Mouse (Mus musculus): ENCODE measurements around the gene Zmiz1. TPM values are rescaled to one million over a fixed set of nuclear protein-coding genes. Genes with fewer than 3 reads are reported as not detected.

Zmiz1 gene
- total and polyA plus RNA-seq, 2 experiments from 2014 or later: 50.6 to 135 TPM

GRCm38 (mm10) chr14:25611815-25612698 lies 153.1 kb downstream of the Zmiz1 start:
- TF ChIP-seq CTCF (IDR thresholded peaks at IDR 0.05; ENCODE audit: low read depth): no peak
- Histone ChIP-seq H3K36me3 (ENCODE audit: insufficient read depth, low read length) (no peaks in the 10 kb centered on the region), H3K4me2 (ENCODE audit: low read depth, low read length) (peak overlapping the region; percentile 98; the same call in 1 of the 2 replicates), H3K4me3 (ENCODE audit: low read length) (no peak overlapping the region), H3K9ac (replicated peaks; ENCODE audit: low read length) (peak overlapping the region; percentile 35; the same call in 1 of the 2 replicates), H3K4me1 (ENCODE audit: insufficient read depth, low read length) (peaks cover 42% of the 10 kb centered on the region), H3K27ac (peak overlapping the region; percentile 65; the same call in 1 of the 2 replicates), H3K27me3 (ENCODE audit: insufficient read depth, low read length) (no peaks in the 10 kb centered on the region), H3K9me3 (ENCODE audit: low read length) (no peaks in the 10 kb centered on the region)
- ATAC-seq: no peak
- 71% methylated on average over 10 of the region's 10 CpGs for WGBS
- DNase-seq (ENCODE audit: low spot score): no peak

GRCm38 (mm10) chr14:25613942-25614575 lies 155.1 kb downstream of the Zmiz1 start:
- no peaks in the 10 kb centered on the region for H3K27me3 ChIP-seq (ENCODE audit: insufficient read depth, low read length)
- TF ChIP-seq CTCF (IDR thresholded peaks at IDR 0.05; ENCODE audit: low read depth): no peak

GRCm38 (mm10) chr14:25614684-25615083 lies 155.7 kb downstream of the Zmiz1 start:
- Histone ChIP-seq H3K4me2 (ENCODE audit: low read depth, low read length) (no peak overlapping the region), H3K9me3 (ENCODE audit: low read length) (no peaks in the 10 kb centered on the region), H3K4me1 (ENCODE audit: insufficient read depth, low read length) (peaks cover 44% of the 10 kb centered on the region), H3K27ac (no peak overlapping the region), H3K36me3 (ENCODE audit: insufficient read depth, low read length) (no peaks in the 10 kb centered on the region), H3K9ac (replicated peaks; ENCODE audit: low read length) (no peak overlapping the region), H3K4me3 (ENCODE audit: low read length) (no peak overlapping the region), H3K27me3 (ENCODE audit: insufficient read depth, low read length) (no peaks in the 10 kb centered on the region)
- ATAC-seq (no peak), DNase-seq (ENCODE audit: low spot score) (no peak)
- TF ChIP-seq CTCF (IDR thresholded peaks at IDR 0.05; ENCODE audit: low read depth): no peak
- WGBS: 63% methylated on average over 5 of the region's 5 CpGs

More at GRCm38 (mm10) chr14:25613942-25614575, 155.1 kb downstream of the Zmiz1 start:
- no peak for DNase-seq (ENCODE audit: low spot score)
- H3K27ac ChIP-seq: no peak overlapping the region
- no peak overlapping the region for H3K9ac ChIP-seq (replicated peaks; ENCODE audit: low read length)
- H3K4me3 ChIP-seq (ENCODE audit: low read length): no peak overlapping the region
- no peak overlapping the region for H3K4me2 ChIP-seq (ENCODE audit: low read depth, low read length)
- no peaks in the 10 kb centered on the region for H3K9me3 ChIP-seq (ENCODE audit: low read length)
- peaks cover 42% of the 10 kb centered on the region for H3K4me1 ChIP-seq (ENCODE audit: insufficient read depth, low read length)
- 85% methylated on average over 8 of the region's 8 CpGs for WGBS
- H3K36me3 ChIP-seq (ENCODE audit: insufficient read depth, low read length): no peaks in the 10 kb centered on the region
- no peak for ATAC-seq

- peaks cover 36% of the 10 kb centered on the region for H3K4me1 ChIP-seq (ENCODE audit: insufficient read depth, low read length)
- ATAC-seq (no peak), DNase-seq (ENCODE audit: low spot score) (no peak)
- no peaks in the 10 kb centered on the region for H3K36me3 ChIP-seq (ENCODE audit: insufficient read depth, low read length)
- no peak overlapping the region for H3K4me3 ChIP-seq (ENCODE audit: low read length)
- 84% methylated on average over 8 of the region's 8 CpGs for WGBS
- H3K9ac ChIP-seq (replicated peaks; ENCODE audit: low read length): no peak overlapping the region
- H3K27ac ChIP-seq: no peak overlapping the region
- no peak for TF ChIP-seq CTCF (IDR thresholded peaks at IDR 0.05; ENCODE audit: low read depth)
- H3K4me2 ChIP-seq (ENCODE audit: low read depth, low read length): no peak overlapping the region
- no peaks in the 10 kb centered on the region for H3K9me3 ChIP-seq (ENCODE audit: low read length)
- no peaks in the 10 kb centered on the region for H3K27me3 ChIP-seq (ENCODE audit: insufficient read depth, low read length)
Measured at GRCm38 (mm10) chr14:25615602-25616001, 156.6 kb downstream of the Zmiz1 start.

GRCm38 (mm10) chr14:25616009-25616723 lies 157.2 kb downstream of the Zmiz1 start:
- Histone ChIP-seq H3K9me3 (ENCODE audit: low read length) (no peaks in the 10 kb centered on the region), H3K27me3 (ENCODE audit: insufficient read depth, low read length) (no peaks in the 10 kb centered on the region), H3K27ac (no peak overlapping the region), H3K4me3 (ENCODE audit: low read length) (no peak overlapping the region), H3K4me1 (ENCODE audit: insufficient read depth, low read length) (peaks cover 32% of the 10 kb centered on the region), H3K36me3 (ENCODE audit: insufficient read depth, low read length) (no peaks in the 10 kb centered on the region), H3K4me2 (ENCODE audit: low read depth, low read length) (no peak overlapping the region), H3K9ac (replicated peaks; ENCODE audit: low read length) (no peak overlapping the region)
- WGBS: 75% methylated on average over 15 of the region's 15 CpGs
- no peak for TF ChIP-seq CTCF (IDR thresholded peaks at IDR 0.05; ENCODE audit: low read depth)
- DNase-seq (ENCODE audit: low spot score): no peak
- ATAC-seq: no peak

DNA sequence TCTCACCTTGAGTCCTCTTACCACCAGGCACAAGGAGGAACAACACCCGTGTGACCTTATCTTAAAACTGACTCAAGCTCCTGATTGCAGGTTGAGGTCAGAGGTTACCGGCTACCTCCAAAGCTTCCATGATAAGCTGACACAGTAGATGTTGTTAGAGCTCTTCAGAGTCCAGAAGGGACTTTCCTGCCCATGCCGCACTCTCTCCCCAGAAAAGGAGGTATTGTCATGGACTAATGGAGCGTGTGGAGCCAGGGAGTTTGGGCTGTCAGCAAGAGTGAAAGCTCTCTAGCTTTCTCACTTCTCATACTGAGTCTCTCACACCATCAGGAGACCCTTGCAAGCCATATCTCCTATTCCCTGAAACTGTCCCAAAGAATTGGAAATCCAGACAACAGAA lies 158.3 kb downstream of the Zmiz1 start:
- peaks cover 30% of the 10 kb centered on the region for H3K4me1 ChIP-seq (ENCODE audit: insufficient read depth, low read length)
- H3K4me3 ChIP-seq (ENCODE audit: low read length): no peak overlapping the region
- no peak overlapping the region for H3K9ac ChIP-seq (replicated peaks; ENCODE audit: low read length)
- ATAC-seq (no peak), DNase-seq (ENCODE audit: low spot score) (no peak)
- TF ChIP-seq CTCF (IDR thresholded peaks at IDR 0.05; ENCODE audit: low read depth): no peak
- WGBS: 45% methylated on average over 4 of the region's 4 CpGs
- H3K4me2 ChIP-seq (ENCODE audit: low read depth, low read length): no peak overlapping the region
- no peak overlapping the region for H3K27ac ChIP-seq
- H3K36me3 ChIP-seq (ENCODE audit: insufficient read depth, low read length): no peaks in the 10 kb centered on the region
- no peaks in the 10 kb centered on the region for H3K27me3 ChIP-seq (ENCODE audit: insufficient read depth, low read length)
- no peaks in the 10 kb centered on the region for H3K9me3 ChIP-seq (ENCODE audit: low read length)
